Mouse (Mus musculus): ENCODE measurements around the gene Pdik1l.
A peak's percentile ranks its signal among the peaks of the same experiment; 100 is the strongest.
"Not testable (repeated sequence)": the region's sequence is repeated elsewhere in the genome, so short reads cannot be mapped to it uniquely, and the experiment has no call there.

The Pdik1l gene

GRCm38 (mm10) chr4:134298626-134299497 is 11.2 kb upstream of the Pdik1l start:
- DNase-seq (ENCODE audit: low spot score in 2 of 2), result no peak

- DNase-seq (ENCODE audit: low spot score in 2 of 2), result no peak
These were observed 9.7 kb upstream of the Pdik1l start for GRCm38 (mm10) chr4:134297369-134297768.

DNA sequence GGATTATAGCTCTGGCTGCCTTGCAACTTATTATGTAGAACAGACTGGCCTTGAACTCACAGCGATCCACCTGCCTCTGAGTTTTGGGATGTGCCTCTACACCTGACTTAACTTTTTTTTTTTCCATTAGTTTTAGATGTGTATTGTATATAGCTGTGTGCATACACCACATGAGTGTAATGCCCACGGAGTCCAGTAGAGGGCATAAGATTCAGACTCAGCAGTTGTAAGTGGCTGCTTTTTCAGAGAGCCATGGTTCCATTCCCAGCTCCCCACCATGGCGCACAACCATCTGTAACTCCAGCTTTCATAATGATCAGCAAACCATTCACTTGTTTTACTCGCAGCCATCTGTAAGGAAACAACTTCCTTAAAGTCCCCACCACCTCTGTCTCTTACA is 8.8 kb upstream of the Pdik1l start:
- DNase-seq (ENCODE audit: low spot score in 2 of 2), result no peak

DNA sequence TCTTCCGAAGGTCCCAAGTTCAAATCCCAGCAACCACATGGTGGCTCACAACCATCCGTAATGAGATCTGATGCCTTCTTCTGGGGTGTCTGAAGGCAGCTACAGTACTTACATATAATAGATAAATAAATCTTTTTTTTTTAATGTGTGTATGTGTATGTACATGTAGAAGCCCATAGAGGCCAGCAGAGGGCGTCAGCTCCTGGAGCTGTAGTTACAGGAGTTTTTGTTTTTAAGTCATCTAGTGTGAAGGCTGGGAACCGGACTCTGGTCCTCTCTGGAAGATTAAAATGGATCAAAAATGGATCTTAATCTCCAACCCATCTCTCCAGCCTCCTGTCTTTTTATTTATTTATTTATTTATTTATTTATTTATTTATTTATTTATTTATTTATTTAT is 8.4 kb upstream of the Pdik1l start:
- not testable (repeated sequence) for DNase-seq (ENCODE audit: low spot score in 2 of 2)

DNA sequence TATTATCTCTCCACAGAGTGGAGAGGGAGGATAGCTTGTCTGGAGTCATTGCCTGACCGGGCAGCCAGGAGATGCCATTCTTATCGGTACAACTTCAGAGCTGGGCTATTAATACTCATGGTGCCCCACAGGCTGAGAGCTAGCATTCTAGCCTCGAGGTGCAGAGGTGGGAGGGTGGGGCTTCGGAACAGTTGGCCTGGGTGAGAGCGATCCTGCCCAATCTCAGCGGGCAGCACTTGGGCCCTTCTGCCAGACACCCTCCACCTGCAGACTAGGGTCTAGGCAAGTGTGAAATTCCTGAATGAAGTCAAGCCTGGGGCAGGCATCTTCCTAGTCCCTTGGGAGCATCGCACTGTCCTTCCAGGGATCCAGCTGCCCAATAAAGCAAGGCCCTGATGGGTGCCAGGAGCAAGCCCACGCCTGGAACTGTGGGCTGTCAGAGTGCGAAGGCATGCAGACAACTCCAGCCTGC is 6.0 kb upstream of the Pdik1l start:
- DNase-seq (ENCODE audit: low spot score in 2 of 2), result no peak

DNA sequence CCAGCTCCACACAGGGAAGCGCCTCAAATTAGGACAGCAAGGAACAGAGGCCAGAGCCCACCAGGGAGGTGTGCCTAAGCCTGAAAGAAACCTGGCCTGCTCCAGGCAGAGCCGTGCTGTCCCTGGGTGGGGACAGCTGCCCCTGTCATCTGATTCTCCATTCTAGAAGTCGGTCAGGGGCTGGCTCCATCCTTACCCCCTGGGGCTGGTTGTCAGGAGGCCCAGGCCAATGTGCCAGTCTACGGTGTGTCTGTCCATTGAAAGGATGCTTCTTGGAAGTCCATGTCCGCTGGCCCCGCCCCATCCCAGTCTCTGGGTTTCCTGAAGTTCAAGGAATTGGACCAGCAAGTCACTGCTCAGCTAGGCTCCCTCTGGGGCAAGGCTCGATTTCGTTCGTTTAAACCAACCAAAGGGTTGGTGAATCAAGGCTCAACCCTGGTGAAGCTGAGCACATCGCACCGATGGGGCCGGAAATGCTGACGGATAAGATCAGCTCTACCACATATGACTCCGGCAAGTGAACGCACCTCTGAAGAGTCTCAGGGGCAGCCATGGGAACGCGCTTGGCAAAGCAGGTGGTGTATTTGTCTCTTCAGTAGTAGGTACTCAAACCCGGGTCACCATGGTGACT is 5.5 kb upstream of the Pdik1l start:
- no peak for DNase-seq (ENCODE audit: low spot score in 2 of 2)

GRCm38 (mm10) chr4:134292067-134292466 is 4.4 kb upstream of the Pdik1l start:
- DNase-seq (ENCODE audit: low spot score in 2 of 2), result peak; percentile 66 to 85

GRCm38 (mm10) chr4:134288397-134289256 is 932 bp upstream of the Pdik1l start:
- no peak for DNase-seq (ENCODE audit: low spot score in 2 of 2)

- DNase-seq (ENCODE audit: low spot score in 2 of 2), result peak; percentile 93 to 99
These were observed 529 bp downstream of the Pdik1l start for GRCm38 (mm10) chr4:134287168-134287564.

GRCm38 (mm10) chr4:134286226-134287167 is 1.2 kb downstream of the Pdik1l start:
- DNase-seq (ENCODE audit: low spot score in 2 of 2), result peak in 1 of 2 experiments; percentile 42

DNA sequence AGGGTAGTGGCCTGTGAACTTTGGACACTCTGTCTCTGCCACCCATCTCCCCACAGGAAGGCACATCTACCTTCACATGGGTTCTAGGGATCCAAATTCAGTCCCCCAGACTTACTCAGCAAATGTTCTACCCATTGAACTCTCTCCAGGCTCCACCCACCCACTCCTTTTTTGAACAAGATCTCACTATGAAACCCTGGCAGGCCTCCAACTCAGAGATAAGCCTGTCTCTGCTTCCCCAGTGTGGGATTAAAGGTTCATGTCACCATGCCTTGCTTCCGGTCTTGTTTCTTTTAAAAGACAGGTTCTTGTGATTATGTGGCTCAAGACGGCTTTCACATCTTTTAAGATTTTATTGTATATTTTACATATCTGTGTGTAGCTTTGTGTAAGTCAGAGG is 2.8 kb downstream of the Pdik1l start:
- no peak for DNase-seq (ENCODE audit: low spot score in 2 of 2)

DNA sequence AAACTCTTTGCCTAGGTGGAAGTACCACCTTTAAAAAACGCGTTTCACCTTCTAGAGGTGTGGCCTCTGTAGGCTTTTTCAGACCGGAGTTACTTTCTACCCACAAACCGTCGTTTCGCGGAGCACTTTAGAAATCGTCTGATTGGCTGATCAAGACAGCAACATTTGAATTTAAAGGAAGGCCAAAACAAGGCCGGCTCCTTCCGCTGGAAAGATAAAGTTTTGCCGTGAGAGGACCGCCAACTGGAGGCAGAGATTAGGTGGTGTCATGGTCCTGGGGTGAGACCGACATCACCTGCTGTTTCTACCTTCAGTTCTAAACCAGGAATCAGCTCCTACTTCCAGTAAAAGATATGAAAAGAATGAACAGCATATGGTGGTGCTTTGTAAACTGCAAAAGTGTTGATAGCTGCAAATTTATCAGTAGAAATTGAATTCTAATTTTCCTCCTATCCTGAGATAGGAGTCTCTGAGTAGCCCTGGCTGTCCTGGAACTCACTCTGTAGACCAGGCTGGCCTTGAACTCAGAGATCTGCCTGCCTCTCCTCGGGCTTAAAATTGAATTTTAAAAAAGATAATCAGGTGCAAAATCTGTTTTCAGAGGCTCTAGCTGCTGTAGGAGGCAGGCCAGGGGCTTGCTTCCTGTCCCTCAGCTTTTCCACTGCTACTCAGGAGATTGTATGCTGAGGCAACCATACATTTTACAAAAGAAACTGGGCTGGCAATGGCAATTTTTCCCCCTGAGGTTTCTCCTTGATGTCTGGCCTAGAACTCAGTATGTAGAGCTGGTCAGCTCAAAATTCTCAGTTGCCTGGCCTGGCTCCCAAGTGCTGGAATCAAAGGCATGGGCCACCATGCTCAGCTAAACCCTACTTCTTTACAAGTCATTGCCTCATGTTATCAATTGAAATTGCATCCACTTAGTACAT is 14.0 kb downstream of the Pdik1l start:
- peak; percentile 69 to 76 for DNase-seq (ENCODE audit: low spot score in 2 of 2)

- no peak for DNase-seq (ENCODE audit: low spot score in 2 of 2)
These were observed 14.8 kb downstream of the Pdik1l start for GRCm38 (mm10) chr4:134272731-134273416.

DNA sequence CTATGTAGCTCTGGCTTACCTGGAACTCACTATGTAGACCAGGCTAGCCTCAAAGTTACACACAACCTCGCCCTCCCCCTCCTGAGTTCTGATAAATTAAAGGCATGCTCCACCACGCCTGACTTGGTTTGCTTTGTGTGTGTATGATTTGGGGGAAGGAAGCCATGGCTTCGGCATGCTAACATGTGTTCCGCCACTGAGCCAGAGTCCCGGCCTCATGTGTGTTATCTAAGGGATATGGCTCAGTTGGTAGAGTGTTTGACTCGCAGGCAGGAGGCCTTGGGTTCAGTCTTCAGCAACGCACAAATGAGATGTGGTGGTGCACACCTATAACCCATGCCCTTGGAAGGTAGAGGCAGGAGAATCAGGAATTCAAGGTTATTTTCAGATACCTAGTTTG is 15.7 kb downstream of the Pdik1l start:
- DNase-seq (ENCODE audit: low spot score in 2 of 2), result no peak

- DNase-seq (ENCODE audit: low spot score in 2 of 2), result not testable (repeated sequence)
These were observed 18.1 kb downstream of the Pdik1l start for GRCm38 (mm10) chr4:134269622-134270021.

DNA sequence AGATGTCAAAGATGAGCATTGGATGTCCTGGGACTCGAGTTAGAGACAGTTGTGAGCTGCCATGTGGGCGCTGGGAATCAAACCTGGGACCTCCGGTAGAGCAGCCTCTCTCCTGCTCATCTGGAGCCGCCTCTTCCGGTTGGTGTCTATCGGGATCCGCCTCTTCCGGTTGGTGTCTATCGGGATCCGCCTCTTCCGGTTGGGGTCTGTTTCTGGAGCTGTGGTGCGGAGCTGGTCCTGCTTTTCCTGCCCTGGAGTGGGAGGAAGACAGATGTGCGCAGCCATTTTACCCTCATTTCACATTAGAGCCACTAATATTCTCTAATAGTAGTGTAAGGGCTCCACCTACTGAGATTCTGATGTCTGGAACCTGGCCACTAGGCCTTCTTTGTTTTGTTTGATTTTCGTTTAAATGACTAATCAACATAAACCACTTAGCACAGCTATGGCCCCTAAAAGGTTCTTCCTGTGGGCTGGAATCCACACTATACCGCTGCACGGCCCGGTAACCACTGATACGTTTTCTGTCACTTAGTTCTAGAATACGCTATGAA is 19.5 kb downstream of the Pdik1l start:
- DNase-seq (ENCODE audit: low spot score in 2 of 2), result no peak

DNA sequence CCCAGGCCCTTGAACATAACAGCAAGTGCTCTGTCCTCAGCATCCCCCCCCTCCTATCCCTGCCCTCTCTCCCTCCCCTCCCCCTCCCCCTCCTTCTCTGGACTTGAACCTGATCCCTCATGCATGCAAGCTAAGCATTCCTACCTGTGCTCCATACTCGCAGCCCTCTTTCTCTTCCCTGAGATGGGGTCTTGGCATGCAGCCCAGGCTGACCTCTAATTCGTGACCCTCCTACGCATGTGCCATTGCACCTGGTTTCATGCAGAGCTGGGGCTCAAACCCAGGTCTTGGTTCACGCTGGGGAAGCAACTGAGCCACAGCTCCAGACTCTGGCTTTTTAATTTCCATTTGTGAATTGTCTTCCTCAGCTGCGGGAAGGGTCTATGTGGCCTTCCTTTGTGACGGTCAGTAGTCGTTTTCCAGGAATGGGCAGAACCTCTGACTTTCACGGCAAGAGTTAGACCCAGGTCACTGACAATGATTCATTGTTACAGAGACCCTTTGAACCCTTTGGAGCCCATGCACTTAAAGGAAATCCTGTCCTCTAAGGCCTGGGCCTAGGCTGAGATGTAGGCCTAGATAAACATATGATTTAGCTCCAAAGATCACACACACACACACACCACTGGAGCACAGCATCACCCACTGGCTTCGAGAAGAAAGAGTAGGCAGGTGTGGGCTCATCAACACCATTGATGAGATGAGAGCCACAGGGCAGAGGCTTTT is 21.7 kb downstream of the Pdik1l start:
- DNase-seq (ENCODE audit: low spot score in 2 of 2), result no peak

- peak in 1 of 2 experiments; percentile 56 for DNase-seq (ENCODE audit: low spot score in 2 of 2)
These were observed 24.5 kb downstream of the Pdik1l start for GRCm38 (mm10) chr4:134263191-134263590.
